Mouse (Mus musculus): ENCODE data around the gene Speer4c. TPM values are rescaled to one million over a fixed set of nuclear protein-coding genes. Genes with fewer than 3 reads are reported as not detected.

Speer4c gene
- polyA plus RNA-seq, 1 experiment, result not detected

Other genes starting within 250 kb of the Speer4c start
- 0.14 TPM in 1 of 2 replicates, not detected in the other for gene Gm21149, start 237.7 kb downstream of the Speer4c start, polyA plus RNA-seq (2012; rRNA removed)
- gene Gm21190, start 185.0 kb downstream of the Speer4c start, polyA plus RNA-seq (2012; rRNA removed), result not detected in 2 replicates
- 0.18 TPM in 1 of 2 replicates, not detected in the other for gene Gm21083, start 136.9 kb downstream of the Speer4c start, polyA plus RNA-seq (2012; rRNA removed)
- gene Speer4d, start 95.2 kb downstream of the Speer4c start, polyA plus RNA-seq (2012; rRNA removed), result not detected in 2 replicates
- gene 4930572O03Rik, start 57.2 kb downstream of the Speer4c start, polyA plus RNA-seq (2012; rRNA removed), result not detected in 2 replicates
- 35.8 and 43.6 TPM in 2 replicates for gene Cacna2d1, start 220.4 kb upstream of the Speer4c start, polyA plus RNA-seq (2012; rRNA removed)

Data from urinary bladder, adult 2 months (tissue).